Mouse (Mus musculus) G1E-ER4 (cell line): ENCODE data around the gene Btbd9. TPM values are rescaled to one million over a fixed set of nuclear protein-coding genes. Genes with fewer than 3 reads are reported as not detected.

Source experiments
- GATA1 ChIP-seq: IDR thresholded peaks from one replicate; pipeline ENCODE4 v1.8.0; 2012; ENCODE audit warnings: low read length, inconsistent platforms
- polyA plus RNA-seq: library from polyadenylated mRNA; stranded (reverse); fragments of >175 nt; gene quantifications from 2 replicates; pipeline ENCODE4 v1.2.3, GENCODE M21; 2012

The Btbd9 gene
- polyA plus RNA-seq, 1 experiment, result 84.3 TPM

GRCm38 (mm10) chr17:30460727-30461349 is 115.5 kb downstream of the Btbd9 start:
- no peak for TF ChIP-seq GATA1

- no peak for TF ChIP-seq GATA1
These were observed 116.6 kb downstream of the Btbd9 start for GRCm38 (mm10) chr17:30459706-30460105.

GRCm38 (mm10) chr17:30458926-30459325 is 117.4 kb downstream of the Btbd9 start:
- no peak for TF ChIP-seq GATA1

- no peak for TF ChIP-seq GATA1
These were observed 118.0 kb downstream of the Btbd9 start for GRCm38 (mm10) chr17:30458301-30458700.

- no peak for TF ChIP-seq GATA1
These were observed 118.8 kb downstream of the Btbd9 start for GRCm38 (mm10) chr17:30457486-30457885.

- TF ChIP-seq GATA1, result no peak
These were observed 120.0 kb downstream of the Btbd9 start for GRCm38 (mm10) chr17:30456293-30456692.

- TF ChIP-seq GATA1, result no peak
These were observed 121.4 kb downstream of the Btbd9 start for GRCm38 (mm10) chr17:30454862-30455243.

- TF ChIP-seq GATA1, result no peak
These were observed 122.0 kb downstream of the Btbd9 start for GRCm38 (mm10) chr17:30454155-30454861.

- TF ChIP-seq GATA1, result no peak
These were observed 123.0 kb downstream of the Btbd9 start for GRCm38 (mm10) chr17:30453272-30453671.

- no peak for TF ChIP-seq GATA1
These were observed 123.9 kb downstream of the Btbd9 start for GRCm38 (mm10) chr17:30452363-30452762.

- TF ChIP-seq GATA1, result no peak
These were observed 127.7 kb downstream of the Btbd9 start for GRCm38 (mm10) chr17:30448562-30448961.

GRCm38 (mm10) chr17:30445805-30446441 is 130.4 kb downstream of the Btbd9 start:
- TF ChIP-seq GATA1, result no peak

GRCm38 (mm10) chr17:30439702-30440101 is 136.6 kb downstream of the Btbd9 start:
- no peak for TF ChIP-seq GATA1

GRCm38 (mm10) chr17:30438786-30439185 is 137.5 kb downstream of the Btbd9 start:
- no peak for TF ChIP-seq GATA1

- TF ChIP-seq GATA1, result no peak
These were observed 140.2 kb downstream of the Btbd9 start for GRCm38 (mm10) chr17:30436021-30436461.

- no peak for TF ChIP-seq GATA1
These were observed 140.8 kb downstream of the Btbd9 start for GRCm38 (mm10) chr17:30435478-30435877.

GRCm38 (mm10) chr17:30432094-30432493 is 144.2 kb downstream of the Btbd9 start:
- no peak for TF ChIP-seq GATA1
